Mouse (Mus musculus) stomach, embryonic 15.5 days (tissue): ENCODE results near the gene Ncoa6. TPM values are rescaled to one million over a fixed set of nuclear protein-coding genes. Genes with fewer than 3 reads are reported as not detected.
"Not testable (repeated sequence)": the region's sequence is repeated elsewhere in the genome, so short reads cannot be mapped to it uniquely, and the experiment has no call there.

Experiments
- ATAC-seq: fragments of 200-750 bp; cut with Nextera tagmentation; 2 replicates; pipeline ENCODE4 v1.8.0; 2017; ENCODE audit warnings: low read depth, moderate number of reproducible peaks, moderate TSS enrichment; ENCODE audit not compliant: insufficient read depth, low FRiP score
- H3K27ac ChIP-seq: fragments of 300-500 bp; sonication (generic); 2 replicates; pipeline ENCODE4 v1.5.1; 2015; ENCODE audit warnings: mild to moderate bottlenecking, inconsistent platforms
- H3K27me3 ChIP-seq: fragments of 300-500 bp; sonication (generic); replicated peaks from 2 replicates; pipeline ENCODE4 v1.6.1; 2015; ENCODE audit warnings: inconsistent platforms
- H3K36me3 ChIP-seq: fragments of 300-500 bp; sonication (generic); 2 replicates; pipeline ENCODE4 v1.6.1; 2015; ENCODE audit warnings: inconsistent platforms
- H3K4me1 ChIP-seq: fragments of 300-500 bp; sonication (generic); 2 replicates; pipeline ENCODE4 v1.6.1; 2015; ENCODE audit warnings: inconsistent platforms
- H3K4me2 ChIP-seq: fragments of 300-500 bp; sonication (generic); 2 replicates; pipeline ENCODE4 v1.6.1; 2015; ENCODE audit warnings: mild to moderate bottlenecking, inconsistent platforms
- H3K4me3 ChIP-seq: fragments of 300-500 bp; sonication (generic); replicated peaks from 2 replicates; pipeline ENCODE4 v1.5.1; 2015; ENCODE audit warnings: inconsistent platforms
- H3K9ac ChIP-seq: fragments of 300-500 bp; sonication (generic); 2 replicates; pipeline ENCODE4 v1.6.1; 2015; ENCODE audit warnings: inconsistent platforms
- H3K9me3 ChIP-seq: fragments of 300-500 bp; sonication (generic); 2 replicates; pipeline ENCODE4 v1.6.1; 2016; ENCODE audit warnings: inconsistent platforms
- WGBS: fragments of 180-500 bp; shearing (Covaris S2); methylation state at CpG from one replicate; pipeline ENCODE4 v1.1.7; 2015; 5-methylcytosine and 5-hydroxymethylcytosine counted together
- polyA plus RNA-seq: library from polyadenylated mRNA; unstranded; fragments of >200 nt; fragmentation: Nextera tagmentation; extraction: Ambion mirVana; gene quantifications from 2 replicates; pipeline ENCODE4 v1.2.1, GENCODE M21; 2015

Gene Ncoa6
- polyA plus RNA-seq, 1 experiment from 2014 or later, result 17.8 TPM

GRCm38 (mm10) chr2:155502596-155502995, 28.9 kb upstream of the Ncoa6 start:
- Histone ChIP-seq H3K4me1 (no peaks in the 10 kb centered on the region), H3K4me2 (no peak overlapping the region), H3K9ac (no peak overlapping the region), H3K4me3 (no peak overlapping the region), H3K36me3 (no peaks in the 10 kb centered on the region), H3K9me3 (no peaks in the 10 kb centered on the region), H3K27me3 (no peaks in the 10 kb centered on the region), H3K27ac (no peak overlapping the region)
- ATAC-seq, result no peak
- 63% methylated on average over 7 of the region's 7 CpGs for WGBS

GRCm38 (mm10) chr2:155490998-155491397, 17.3 kb upstream of the Ncoa6 start:
- Histone ChIP-seq H3K27ac (no peak overlapping the region), H3K9ac (no peak overlapping the region), H3K9me3 (no peaks in the 10 kb centered on the region), H3K36me3 (no peaks in the 10 kb centered on the region), H3K4me2 (no peak overlapping the region), H3K4me1 (no peaks in the 10 kb centered on the region), H3K4me3 (no peak overlapping the region), H3K27me3 (no peaks in the 10 kb centered on the region)
- no peak for ATAC-seq
- 81% methylated on average over 6 of the region's 6 CpGs for WGBS

GRCm38 (mm10) chr2:155482021-155482420, 8.3 kb upstream of the Ncoa6 start:
- ATAC-seq, result no peak
- H3K9me3 ChIP-seq, result no peaks in the 10 kb centered on the region
- 50% methylated on average over 3 of the region's 3 CpGs for WGBS

GRCm38 (mm10) chr2:155472671-155473569, 774 bp downstream of the Ncoa6 start:
- Histone ChIP-seq H3K4me2 (peak overlapping the region; percentile 74), H3K4me3 (peak overlapping the region; percentile 92), H3K9ac (peak overlapping the region; percentile 98), H3K9me3 (no peaks in the 10 kb centered on the region), H3K4me1 (peaks cover 6% of the 10 kb centered on the region; the same call in 1 of the 2 replicates), H3K36me3 (no peaks in the 10 kb centered on the region), H3K27me3 (no peaks in the 10 kb centered on the region), H3K27ac (peak overlapping the region; percentile 90)
- ATAC-seq, result peak; percentile 76; the same call in 1 of the 2 replicates
- under 1% methylated on average over 64 of the region's 71 CpGs for WGBS

More at GRCm38 (mm10) chr2:155482021-155482420, 8.3 kb upstream of the Ncoa6 start:
- Histone ChIP-seq H3K4me1 (no peaks in the 10 kb centered on the region), H3K36me3 (no peaks in the 10 kb centered on the region), H3K4me3 (no peak overlapping the region), H3K9ac (no peak overlapping the region), H3K27me3 (no peaks in the 10 kb centered on the region), H3K4me2 (no peak overlapping the region), H3K27ac (no peak overlapping the region)

- Histone ChIP-seq H3K36me3 (no peaks in the 10 kb centered on the region), H3K27me3 (no peaks in the 10 kb centered on the region), H3K9ac (no peak overlapping the region), H3K9me3 (no peaks in the 10 kb centered on the region), H3K4me2 (no peak overlapping the region), H3K4me1 (no peaks in the 10 kb centered on the region), H3K4me3 (no peak overlapping the region), H3K27ac (no peak overlapping the region)
- no peak for ATAC-seq
- WGBS, result 78% methylated on average over 1 of the region's 1 CpGs
These were observed 6.8 kb downstream of the Ncoa6 start for GRCm38 (mm10) chr2:155466861-155467260.

- Histone ChIP-seq H3K36me3 (no peaks in the 10 kb centered on the region), H3K27ac (no peak overlapping the region), H3K4me3 (no peak overlapping the region), H3K27me3 (no peaks in the 10 kb centered on the region), H3K9ac (no peak overlapping the region), H3K4me1 (no peaks in the 10 kb centered on the region), H3K9me3 (no peaks in the 10 kb centered on the region), H3K4me2 (no peak overlapping the region)
- WGBS, result 83% methylated on average over 7 of the region's 7 CpGs
- no peak for ATAC-seq
These were observed 20.1 kb downstream of the Ncoa6 start for GRCm38 (mm10) chr2:155453591-155453990.

GRCm38 (mm10) chr2:155451256-155451655, 22.4 kb downstream of the Ncoa6 start:
- Histone ChIP-seq H3K27ac (no peak overlapping the region), H3K36me3 (no peaks in the 10 kb centered on the region), H3K9me3 (no peaks in the 10 kb centered on the region), H3K4me1 (no peaks in the 10 kb centered on the region), H3K27me3 (no peaks in the 10 kb centered on the region), H3K4me2 (no peak overlapping the region), H3K9ac (no peak overlapping the region), H3K4me3 (no peak overlapping the region)
- no peak for ATAC-seq
- WGBS, result 84% methylated on average over 5 of the region's 5 CpGs

GRCm38 (mm10) chr2:155447906-155448305, 25.8 kb downstream of the Ncoa6 start:
- H3K27ac ChIP-seq, H3K4me1 ChIP-seq, H3K27me3 ChIP-seq, ATAC-seq, H3K4me3 ChIP-seq, H3K9me3 ChIP-seq, H3K4me2 ChIP-seq, H3K9ac ChIP-seq, H3K36me3 ChIP-seq: not testable (repeated sequence)
- 87% methylated on average over 1 of the region's 1 CpGs for WGBS

GRCm38 (mm10) chr2:155443446-155443845, 30.2 kb downstream of the Ncoa6 start:
- no peak overlapping the region for H3K27ac ChIP-seq
- WGBS, result 36% methylated on average over 2 of the region's 2 CpGs

GRCm38 (mm10) chr2:155442916-155443315, 30.8 kb downstream of the Ncoa6 start:
- H3K4me3 ChIP-seq, result no peak overlapping the region
- no peak overlapping the region for H3K4me2 ChIP-seq
- WGBS, result 89% methylated on average over 4 of the region's 4 CpGs
- no peak overlapping the region for H3K9ac ChIP-seq
- no peaks in the 10 kb centered on the region for H3K27me3 ChIP-seq
- H3K9me3 ChIP-seq, result no peaks in the 10 kb centered on the region
- no peaks in the 10 kb centered on the region for H3K4me1 ChIP-seq
- no peaks in the 10 kb centered on the region for H3K36me3 ChIP-seq
- H3K27ac ChIP-seq, result no peak overlapping the region
- ATAC-seq, result no peak

More at GRCm38 (mm10) chr2:155443446-155443845, 30.2 kb downstream of the Ncoa6 start:
- ATAC-seq, result no peak
- Histone ChIP-seq H3K4me1 (no peaks in the 10 kb centered on the region), H3K4me2 (no peak overlapping the region), H3K36me3 (no peaks in the 10 kb centered on the region), H3K27me3 (no peaks in the 10 kb centered on the region), H3K4me3 (no peak overlapping the region), H3K9me3 (no peaks in the 10 kb centered on the region), H3K9ac (no peak overlapping the region)

- H3K27me3 ChIP-seq, result no peaks in the 10 kb centered on the region
- peaks cover 30% of the 10 kb centered on the region for H3K36me3 ChIP-seq
- H3K9ac ChIP-seq, result no peak overlapping the region
- no peak overlapping the region for H3K27ac ChIP-seq
- no peaks in the 10 kb centered on the region for H3K9me3 ChIP-seq
- no peaks in the 10 kb centered on the region for H3K4me1 ChIP-seq
- no peak overlapping the region for H3K4me2 ChIP-seq
- H3K4me3 ChIP-seq, result no peak overlapping the region
- no peak for ATAC-seq
These were observed 37.2 kb downstream of the Ncoa6 start for GRCm38 (mm10) chr2:155436445-155436844.

- H3K27me3 ChIP-seq, result no peaks in the 10 kb centered on the region
- peaks cover 15% of the 10 kb centered on the region for H3K36me3 ChIP-seq
- H3K4me2 ChIP-seq, result no peak overlapping the region
- H3K9me3 ChIP-seq, result no peaks in the 10 kb centered on the region
- H3K4me1 ChIP-seq, result no peaks in the 10 kb centered on the region
- no peak overlapping the region for H3K4me3 ChIP-seq
- no peak overlapping the region for H3K9ac ChIP-seq
- ATAC-seq, result no peak
- H3K27ac ChIP-seq, result no peak overlapping the region
- 85% methylated on average over 2 of the region's 2 CpGs for WGBS
These were observed 52.8 kb downstream of the Ncoa6 start for GRCm38 (mm10) chr2:155420911-155421310.
